Mouse (Mus musculus): ENCODE data around the gene Gm10488. TPM values are rescaled to one million over a fixed set of nuclear protein-coding genes. Genes with fewer than 3 reads are reported as not detected.
"Not testable (repeated sequence)": the region's sequence is repeated elsewhere in the genome, so short reads cannot be mapped to it uniquely, and the experiment has no call there.

Gm10488 gene
- not detected in 2 replicates for polyA plus RNA-seq (2012; rRNA removed)

DNA sequence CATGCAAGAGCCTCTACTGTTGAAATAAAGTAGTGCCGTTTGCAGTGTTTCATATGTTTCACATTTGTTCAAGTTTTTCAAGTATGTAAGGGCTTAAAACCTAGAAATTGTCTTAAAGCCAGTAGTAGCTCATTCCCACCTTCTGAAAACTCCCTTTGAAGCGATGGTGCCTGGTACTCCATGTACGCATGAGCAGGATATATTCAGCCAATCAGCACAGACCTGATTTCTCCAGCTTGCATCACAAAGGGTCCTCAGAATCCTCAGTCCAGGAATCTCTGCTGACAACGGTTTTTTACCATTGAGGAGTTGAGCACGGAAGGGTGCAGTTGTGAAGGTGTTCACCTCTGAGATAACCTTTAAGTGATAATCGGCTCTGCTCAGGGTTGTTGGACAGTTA, at the start of gene Gm10488:
Gm10488 (plus strand) TSS at position 301 of the 400 bp plus-strand sequence.
- not testable (repeated sequence) for DNase-seq (ENCODE audit: low read depth in 1 of 2, low spot score in 2 of 2); H3K4me1 ChIP-seq (ENCODE audit: control insufficient read depth, insufficient read depth, insufficient read length); H3K27me3 ChIP-seq (ENCODE audit: control insufficient read depth, insufficient read depth, low read length); H3K4me3 ChIP-seq (ENCODE audit: extremely low read depth, insufficient read depth, insufficient read length); H3K36me3 ChIP-seq (ENCODE audit: control insufficient read depth, insufficient read depth, low read length); H3K27ac ChIP-seq (ENCODE audit: insufficient read depth, low read length)
- WGBS, result no CpG with 5 or more reads among the region's 6 CpGs

Measured in spleen, adult 2 months (tissue).